Mouse (Mus musculus) embryo, embryonic 10.5 days (tissue): ENCODE data around the gene Rpl23a.

Experiments
- DNase-seq: peaks from one replicate; pipeline ENCODE4 v3.0.0-alpha.2; 2015; ENCODE audit warnings: low spot score

The Rpl23a gene

GRCm38 (mm10) chr11:78167257-78167959 lies 16.0 kb downstream of the Rpl23a start:
- DNase-seq = no peak

- DNase-seq = no peak
Measured at GRCm38 (mm10) chr11:78166640-78167039, 16.7 kb downstream of the Rpl23a start.

- DNase-seq = peak; percentile 20
Measured at GRCm38 (mm10) chr11:78166161-78166560, 17.2 kb downstream of the Rpl23a start.

- DNase-seq = no peak
Measured at GRCm38 (mm10) chr11:78165761-78166109, 17.6 kb downstream of the Rpl23a start.

DNA sequence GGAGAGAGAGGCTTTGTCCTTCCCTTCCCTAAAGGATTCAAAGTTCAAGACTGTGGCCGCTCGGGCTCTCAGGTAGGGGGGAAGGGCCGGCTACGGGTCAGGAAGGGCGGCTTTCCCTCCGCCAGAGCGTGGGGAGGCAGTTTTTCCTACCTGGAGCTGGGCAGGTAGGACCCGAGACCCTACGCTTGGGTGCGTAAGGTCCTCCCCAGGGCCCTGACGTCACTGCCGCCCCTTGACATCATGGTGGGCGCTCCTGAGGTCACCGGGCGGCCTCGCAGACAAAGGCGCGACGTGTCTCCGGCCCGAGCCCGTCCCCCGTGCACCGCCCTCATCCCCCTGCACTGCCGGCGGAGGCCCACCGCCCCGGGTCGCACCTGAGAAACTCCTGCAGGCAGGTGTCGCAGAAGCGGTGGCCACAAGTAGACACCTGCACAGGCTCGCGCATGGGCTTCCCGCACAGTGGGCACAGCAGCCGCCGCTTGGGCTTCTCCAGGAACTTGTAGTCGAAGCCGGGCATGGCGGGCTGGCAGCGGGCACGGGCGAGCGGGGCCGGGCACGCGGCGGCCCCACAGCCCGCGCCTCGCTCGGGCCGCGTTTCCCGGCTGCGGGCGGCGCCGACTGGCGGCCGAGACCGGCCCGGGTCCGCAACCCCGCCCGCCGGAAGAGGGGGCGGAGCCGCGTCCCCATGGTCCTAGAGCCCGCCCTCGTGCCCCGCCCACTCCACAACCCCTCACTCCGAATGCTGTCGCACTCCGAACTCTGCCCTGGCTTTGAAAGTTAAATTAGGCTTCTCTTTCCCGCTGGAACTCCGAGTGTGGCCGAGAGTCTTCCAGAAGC lies 18.2 kb downstream of the Rpl23a start, which contains the start of gene Traf4:
Gene Traf4, minus strand, starts transcription at position 666 of the 837 bp plus-strand sequence.
- DNase-seq = peak; percentile 94

- peak; percentile 51 for DNase-seq
Measured at GRCm38 (mm10) chr11:78164604-78164923, 18.8 kb downstream of the Rpl23a start.

DNA sequence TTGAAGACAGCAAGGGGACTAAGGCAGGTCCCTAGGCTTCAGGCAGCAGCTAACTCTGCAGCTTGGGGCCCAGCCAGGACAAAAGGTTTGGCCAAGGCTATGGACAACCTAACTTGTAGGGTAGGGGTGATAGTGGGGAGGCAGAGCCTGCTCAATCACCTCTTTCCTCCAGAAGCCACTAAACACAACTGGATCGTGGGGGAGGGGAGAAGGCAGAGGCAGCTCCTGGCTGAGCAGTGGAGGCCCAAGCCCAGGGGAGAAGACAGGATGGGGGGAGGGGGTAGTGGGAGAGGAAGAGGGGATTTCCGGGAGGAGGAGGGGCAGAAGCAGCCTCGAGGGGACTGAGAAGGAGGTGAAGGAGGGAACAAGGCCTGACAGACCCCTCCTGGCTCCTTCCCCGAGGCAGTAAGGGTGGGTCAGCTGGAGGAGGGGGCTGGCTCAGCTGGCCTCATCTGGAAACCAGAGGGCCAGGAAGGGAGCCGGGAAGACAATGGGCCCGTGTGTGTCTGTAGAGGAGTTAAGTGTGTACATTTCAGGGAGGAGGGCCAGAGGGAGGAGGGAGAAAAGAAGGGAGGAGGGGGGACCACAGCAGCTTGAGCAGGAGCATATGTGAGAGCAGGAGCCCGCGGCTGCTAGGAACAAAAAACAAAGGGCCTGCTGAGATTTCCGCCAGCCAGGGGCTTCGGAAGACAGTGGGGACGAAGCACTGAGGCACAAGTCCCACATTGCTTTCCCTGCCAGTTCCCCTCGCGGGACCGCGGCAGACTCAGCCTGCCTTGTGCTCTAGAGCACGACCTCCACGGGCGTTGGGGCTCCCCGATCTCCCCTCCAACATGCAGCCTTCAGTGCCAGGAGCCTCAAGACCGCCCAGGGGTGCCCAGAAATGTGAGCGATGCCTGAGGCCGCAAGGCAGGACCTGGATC lies 19.4 kb downstream of the Rpl23a start:
- DNase-seq = peak; percentile 93

DNA sequence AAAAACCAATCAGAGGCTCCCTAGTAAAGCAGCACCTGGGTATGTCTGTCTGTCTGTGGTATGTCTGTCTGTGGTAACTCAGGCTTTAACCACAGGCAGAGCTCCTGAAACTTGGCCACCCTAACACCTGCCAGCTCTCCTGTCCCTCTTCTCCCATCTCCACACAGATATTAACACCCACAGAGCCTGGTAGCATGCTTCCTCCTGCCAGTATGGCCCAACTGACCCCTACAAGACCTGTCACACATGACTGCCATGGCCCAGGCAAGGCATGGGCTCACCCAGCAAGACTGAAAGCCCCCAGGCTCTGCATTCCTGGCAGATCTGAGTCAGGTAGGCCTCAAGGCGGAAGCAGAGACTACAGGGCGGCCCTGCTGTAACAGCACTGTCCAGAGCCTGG lies 20.3 kb downstream of the Rpl23a start:
- DNase-seq = no peak

GRCm38 (mm10) chr11:78162504-78162903 lies 20.9 kb downstream of the Rpl23a start:
- DNase-seq = no peak

GRCm38 (mm10) chr11:78161968-78162367 lies 21.4 kb downstream of the Rpl23a start:
- no peak for DNase-seq

- no peak for DNase-seq
Measured at GRCm38 (mm10) chr11:78161169-78161568, 22.2 kb downstream of the Rpl23a start.

DNA sequence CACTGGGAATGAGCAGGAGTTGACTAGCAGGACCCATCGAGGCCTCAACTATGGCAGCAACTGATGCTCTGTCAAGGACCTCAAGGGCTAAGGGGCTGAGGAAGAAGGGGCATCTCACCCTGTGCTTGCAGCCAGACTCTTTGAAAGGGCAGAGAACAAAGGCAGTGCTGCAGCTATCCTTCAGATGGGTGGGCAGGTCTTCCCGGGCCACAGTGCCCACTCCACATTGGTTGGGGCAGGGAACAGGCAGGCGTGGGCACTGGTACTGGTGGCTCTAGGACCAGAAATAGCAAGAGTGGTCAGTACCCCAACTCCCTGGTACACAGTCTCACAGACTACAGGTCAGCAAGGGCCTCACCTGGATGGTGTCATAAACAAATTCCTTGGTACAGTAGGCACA lies 22.7 kb downstream of the Rpl23a start:
- no peak for DNase-seq

GRCm38 (mm10) chr11:78160171-78160570 lies 23.2 kb downstream of the Rpl23a start:
- no peak for DNase-seq

GRCm38 (mm10) chr11:78159557-78159956 lies 23.8 kb downstream of the Rpl23a start:
- no peak for DNase-seq

DNA sequence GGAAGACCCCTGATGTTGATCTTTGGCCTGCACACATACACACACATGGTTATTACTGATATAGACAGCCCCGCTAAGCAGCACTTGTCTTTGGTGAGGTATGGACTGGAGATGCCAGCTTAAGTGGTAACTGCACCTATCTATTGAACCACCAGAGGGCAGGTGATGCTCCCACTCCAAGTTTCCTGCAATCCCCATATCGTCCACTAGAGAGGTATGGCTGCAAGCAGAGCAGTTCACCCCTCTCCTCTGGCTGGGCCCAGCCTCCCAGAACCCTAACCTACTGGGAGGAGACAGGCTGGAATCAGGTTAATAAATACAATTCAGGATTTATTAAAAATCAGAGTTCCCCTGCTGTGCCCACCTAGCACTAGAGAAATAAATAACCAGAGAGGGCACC lies 24.3 kb downstream of the Rpl23a start:
- peak; percentile 91 for DNase-seq

- no peak for DNase-seq
Measured at GRCm38 (mm10) chr11:78156156-78156699, 27.2 kb downstream of the Rpl23a start.

- no peak for DNase-seq
Measured at GRCm38 (mm10) chr11:78155674-78156073, 27.7 kb downstream of the Rpl23a start.

DNA sequence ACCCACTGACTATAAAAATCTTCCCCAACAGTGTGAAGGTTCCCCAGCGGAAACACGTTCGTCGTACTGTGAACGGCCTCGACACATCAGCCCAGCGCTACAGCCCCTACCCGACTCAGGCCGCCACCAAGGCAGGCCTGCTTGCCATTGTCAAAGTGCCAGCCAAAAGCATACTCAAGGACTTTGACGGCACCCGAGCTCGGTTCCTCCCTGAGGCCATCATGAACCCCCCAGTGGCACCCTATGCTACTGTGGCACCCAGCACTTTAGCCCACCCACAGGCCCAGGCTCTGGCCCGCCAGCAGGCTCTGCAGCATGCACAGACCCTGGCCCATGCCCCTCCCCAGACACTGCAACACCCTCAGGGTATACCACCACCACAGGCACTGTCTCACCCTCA lies 29.6 kb downstream of the Rpl23a start:
- no peak for DNase-seq

GRCm38 (mm10) chr11:78152299-78153231 lies 30.8 kb downstream of the Rpl23a start:
- no peak for DNase-seq

- peak; percentile 64 for DNase-seq
Measured at GRCm38 (mm10) chr11:78151161-78151560, 32.2 kb downstream of the Rpl23a start.
